Mouse (Mus musculus) liver, embryonic 16.5 days (tissue): ENCODE measurements at regions not wholly inside any gene's neighbourhood (a gene's known extent, or its start where the extent isn't known, plus 50 kb on each side); places are given as distances from the start of the nearest gene placed in this dataset.
"Not testable (repeated sequence)": the region's sequence is repeated elsewhere in the genome, so short reads cannot be mapped to it uniquely, and the experiment has no call there.

ENCODE experiments used
- ATAC-seq: fragments of 200-750 bp; cut with Nextera tagmentation; 2 replicates; pipeline ENCODE4 v1.8.0; 2017; ENCODE audit warnings: low read depth, mild to moderate bottlenecking, moderate number of reproducible peaks, moderate library complexity
- H3K27ac ChIP-seq: fragments of 300-500 bp; sonication (generic); 2 replicates; pipeline ENCODE4 v1.5.1; 2014; ENCODE audit warnings: mild to moderate bottlenecking, low read length
- H3K27me3 ChIP-seq: fragments of 300-500 bp; sonication (generic); 2 replicates; pipeline ENCODE4 v1.6.1; 2014; ENCODE audit warnings: low read depth, low read length, mixed read lengths; ENCODE audit not compliant: control insufficient read depth, insufficient read depth
- H3K36me3 ChIP-seq: fragments of 300-500 bp; sonication (generic); 2 replicates; pipeline ENCODE4 v1.6.1; 2014; ENCODE audit warnings: mild to moderate bottlenecking; ENCODE audit not compliant: control insufficient read depth, insufficient read depth
- H3K4me1 ChIP-seq: fragments of 300-500 bp; sonication (generic); 2 replicates; pipeline ENCODE4 v1.6.1; 2014; ENCODE audit warnings: low read depth, low read length, mixed read lengths; ENCODE audit not compliant: control insufficient read depth
- H3K4me2 ChIP-seq: fragments of 300-500 bp; sonication (generic); 2 replicates; pipeline ENCODE4 v1.6.1; 2014; ENCODE audit warnings: low read depth, low read length, mixed read lengths
- H3K4me3 ChIP-seq: fragments of 300-500 bp; sonication (generic); 2 replicates; pipeline ENCODE4 v1.5.1; 2014; ENCODE audit warnings: low read depth, mild to moderate bottlenecking, low read length
- H3K9ac ChIP-seq: fragments of 300-500 bp; sonication (generic); 2 replicates; pipeline ENCODE4 v1.6.1; 2014; ENCODE audit warnings: low read depth, low read length
- H3K9me3 ChIP-seq: fragments of 300-500 bp; sonication (generic); replicated peaks from 2 replicates; pipeline ENCODE4 v1.6.1; 2016; ENCODE audit warnings: low read length; ENCODE audit not compliant: control insufficient read depth
- WGBS: fragments of 180-500 bp; shearing (Covaris S2); extraction: QIAGEN DNeasy Blood & Tissue Kit; methylation state at CpG from one replicate; pipeline ENCODE4 v1.1.7; 2014; ENCODE audit not compliant: insufficient replicate concordance; 5-methylcytosine and 5-hydroxymethylcytosine counted together

GRCm38 (mm10) chr10:10205805-10206520 lies 266.2 kb downstream of the Adgb start:
- no peaks in the 10 kb centered on the region for H3K36me3 ChIP-seq
- H3K9ac ChIP-seq = no peak overlapping the region
- ATAC-seq = no peak
- H3K4me3 ChIP-seq = no peak overlapping the region
- 62% methylated on average over 7 of the region's 7 CpGs for WGBS
- H3K4me2 ChIP-seq = no peak overlapping the region
- no peaks in the 10 kb centered on the region for H3K4me1 ChIP-seq
- H3K9me3 ChIP-seq = no peaks in the 10 kb centered on the region
- H3K27me3 ChIP-seq = no peaks in the 10 kb centered on the region
- H3K27ac ChIP-seq = no peak overlapping the region

DNA sequence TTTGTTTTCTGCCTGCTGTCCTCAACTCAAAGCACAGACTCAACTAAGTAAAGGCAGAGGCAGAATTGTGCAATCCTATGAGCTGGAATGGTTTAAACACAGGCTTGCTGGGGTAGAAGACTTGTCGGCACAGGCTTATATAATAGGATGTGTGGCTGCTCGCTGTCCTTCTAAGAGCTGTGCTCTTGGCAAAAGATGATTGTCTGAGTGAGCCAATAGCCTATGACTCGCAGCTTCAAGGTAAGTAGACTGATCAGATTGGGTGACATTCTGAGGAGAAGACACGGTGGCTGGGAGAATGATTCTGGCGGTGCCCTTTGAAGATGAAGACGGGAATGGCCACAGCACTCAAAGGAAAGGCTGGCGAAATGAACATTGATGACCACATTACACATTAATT lies 268.1 kb downstream of the Adgb start:
- Histone ChIP-seq H3K4me2 (no peak overlapping the region), H3K27ac (no peak overlapping the region), H3K36me3 (no peaks in the 10 kb centered on the region), H3K9me3 (no peaks in the 10 kb centered on the region), H3K4me1 (no peaks in the 10 kb centered on the region), H3K4me3 (no peak overlapping the region), H3K27me3 (no peaks in the 10 kb centered on the region), H3K9ac (no peak overlapping the region)
- 76% methylated on average over 7 of the region's 7 CpGs for WGBS
- no peak for ATAC-seq

DNA sequence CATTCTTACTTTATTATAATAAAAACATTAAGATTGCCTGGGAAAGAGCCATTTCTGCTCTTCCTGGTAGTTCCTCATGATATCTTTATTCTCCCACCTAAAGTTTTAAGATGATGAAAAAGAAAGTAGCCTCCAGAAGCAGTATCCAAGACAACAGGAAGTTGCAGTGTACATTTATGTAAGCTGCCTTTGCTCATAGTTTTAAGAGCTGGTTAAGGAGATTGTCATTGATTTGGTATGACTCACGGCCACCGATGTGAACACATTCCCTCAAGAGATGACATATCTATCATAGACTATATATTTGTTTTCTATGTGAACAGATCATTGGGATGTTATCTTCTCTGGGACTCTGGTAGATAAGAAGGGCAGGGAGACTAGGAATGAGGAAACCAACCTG lies 281.8 kb downstream of the Adgb start:
- H3K9me3 ChIP-seq = no peaks in the 10 kb centered on the region
- H3K9ac ChIP-seq = no peak overlapping the region
- H3K36me3 ChIP-seq = no peaks in the 10 kb centered on the region
- H3K27ac ChIP-seq = no peak overlapping the region
- H3K27me3 ChIP-seq = no peaks in the 10 kb centered on the region
- no peaks in the 10 kb centered on the region for H3K4me1 ChIP-seq
- no peak for ATAC-seq
- WGBS = 67% methylated on average over 2 of the region's 2 CpGs
- H3K4me3 ChIP-seq = no peak overlapping the region
- no peak overlapping the region for H3K4me2 ChIP-seq

DNA sequence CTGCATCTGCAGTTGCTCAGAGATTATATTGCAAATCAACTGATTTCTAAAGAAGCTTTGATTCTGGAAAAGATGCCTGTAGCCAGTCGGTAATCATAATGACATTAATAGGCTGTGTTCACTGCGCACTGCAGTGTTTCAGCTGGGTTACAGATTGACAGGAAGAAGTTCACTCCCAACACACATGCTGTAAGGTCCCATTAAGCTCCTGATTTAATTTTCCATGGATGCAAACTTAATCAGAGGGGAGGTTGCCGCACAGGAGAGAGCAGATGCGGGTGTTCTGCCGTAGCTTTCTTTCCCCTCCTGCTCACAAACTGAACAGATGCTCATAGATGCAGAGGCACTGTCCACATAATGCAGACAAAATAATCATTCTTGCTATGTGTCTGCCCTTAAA lies 284.0 kb downstream of the Adgb start:
- H3K9me3 ChIP-seq = no peaks in the 10 kb centered on the region
- H3K4me3 ChIP-seq = no peak overlapping the region
- no peak overlapping the region for H3K9ac ChIP-seq
- no peak for ATAC-seq
- WGBS = 79% methylated on average over 5 of the region's 5 CpGs
- H3K4me2 ChIP-seq = no peak overlapping the region
- no peaks in the 10 kb centered on the region for H3K36me3 ChIP-seq
- H3K4me1 ChIP-seq = no peaks in the 10 kb centered on the region
- H3K27me3 ChIP-seq = no peaks in the 10 kb centered on the region
- H3K27ac ChIP-seq = no peak overlapping the region

GRCm38 (mm10) chr10:10186721-10187120 lies 285.4 kb downstream of the Adgb start:
- Histone ChIP-seq H3K36me3 (no peaks in the 10 kb centered on the region), H3K27ac (no peak overlapping the region), H3K9ac (no peak overlapping the region), H3K27me3 (no peaks in the 10 kb centered on the region), H3K9me3 (no peaks in the 10 kb centered on the region), H3K4me1 (no peaks in the 10 kb centered on the region), H3K4me2 (no peak overlapping the region), H3K4me3 (no peak overlapping the region)
- WGBS = 44% methylated on average over 5 of the region's 5 CpGs
- ATAC-seq = no peak

GRCm38 (mm10) chr10:10185298-10185883 lies 284.5 kb upstream of the Stxbp5 start:
- no peak for ATAC-seq
- H3K4me3 ChIP-seq = no peak overlapping the region
- H3K27me3 ChIP-seq = no peaks in the 10 kb centered on the region
- H3K36me3 ChIP-seq = no peaks in the 10 kb centered on the region
- no peak overlapping the region for H3K9ac ChIP-seq
- H3K9me3 ChIP-seq = no peaks in the 10 kb centered on the region
- H3K27ac ChIP-seq = peak overlapping the region; percentile 33; the same call in 1 of the 2 replicates
- H3K4me2 ChIP-seq = peak overlapping the region; percentile 43
- H3K4me1 ChIP-seq = no peaks in the 10 kb centered on the region
- WGBS = 38% methylated on average over 8 of the region's 8 CpGs

DNA sequence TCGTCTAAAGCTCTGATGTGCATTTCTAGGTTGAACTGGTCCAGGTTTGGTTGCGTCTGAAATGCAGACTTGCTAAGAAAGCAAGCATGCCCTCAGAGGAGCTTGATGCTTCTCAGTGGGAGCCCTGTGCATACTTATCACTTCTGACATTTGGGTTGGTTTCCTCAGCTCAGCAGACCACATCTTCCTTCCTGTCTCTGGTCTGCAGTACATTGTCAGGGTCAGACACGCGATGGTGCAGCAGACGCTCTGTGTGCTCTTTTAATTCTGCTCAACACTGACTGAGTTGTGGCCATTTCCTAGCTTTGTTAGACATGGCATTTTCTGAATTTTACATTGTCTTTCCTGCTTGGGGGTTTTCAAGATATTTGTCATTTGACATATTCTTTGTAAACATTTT lies 283.5 kb upstream of the Stxbp5 start:
- WGBS = 7% methylated on average over 5 of the region's 5 CpGs
- no peak overlapping the region for H3K27ac ChIP-seq
- peak overlapping the region; percentile 5; the same call in 1 of the 2 replicates for H3K4me3 ChIP-seq
- no peaks in the 10 kb centered on the region for H3K9me3 ChIP-seq
- no peak overlapping the region; the same call in 1 of the 2 replicates for H3K9ac ChIP-seq
- ATAC-seq = peak; percentile 69
- no peaks in the 10 kb centered on the region for H3K4me1 ChIP-seq
- H3K4me2 ChIP-seq = peak overlapping the region; percentile 43
- H3K36me3 ChIP-seq = no peaks in the 10 kb centered on the region
- no peaks in the 10 kb centered on the region for H3K27me3 ChIP-seq

DNA sequence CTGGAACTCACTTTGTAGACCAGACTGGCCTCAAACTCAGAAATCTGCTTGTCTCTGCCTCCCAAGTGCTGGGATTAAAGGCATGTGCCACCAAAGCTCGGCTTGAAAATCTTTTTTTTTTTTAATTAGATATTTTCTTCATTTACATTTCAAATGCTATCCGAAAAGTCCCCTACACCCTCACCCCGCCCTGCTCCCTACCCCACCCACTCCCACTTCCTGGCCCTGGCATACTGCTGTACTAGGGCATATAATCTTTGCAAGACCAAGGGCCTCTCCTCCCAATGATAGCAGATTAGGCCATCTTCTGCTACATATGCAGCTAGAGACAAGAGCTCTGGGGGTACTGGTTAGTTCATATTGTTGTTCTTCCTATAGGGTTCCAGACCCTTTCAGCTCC lies 276.2 kb upstream of the Stxbp5 start:
- H3K9me3 ChIP-seq, ATAC-seq, H3K4me1 ChIP-seq, H3K4me2 ChIP-seq, H3K4me3 ChIP-seq, H3K27ac ChIP-seq, H3K27me3 ChIP-seq, H3K36me3 ChIP-seq, H3K9ac ChIP-seq: not testable (repeated sequence)
- 26% methylated on average over 3 of the region's 3 CpGs for WGBS
